Mouse (Mus musculus) midbrain, embryonic 13.5 days (tissue): ENCODE results near the gene Olfr45. TPM values are rescaled to one million over a fixed set of nuclear protein-coding genes. Genes with fewer than 3 reads are reported as not detected.
"Not testable (repeated sequence)": the region's sequence is repeated elsewhere in the genome, so short reads cannot be mapped to it uniquely, and the experiment has no call there.

Source experiments
- ATAC-seq: fragments of 200-750 bp; cut with Nextera tagmentation; 2 replicates; pipeline ENCODE4 v1.8.0; 2017; ENCODE audit warnings: mild to moderate bottlenecking, moderate TSS enrichment, moderate library complexity
- H3K27ac ChIP-seq: fragments of 300-500 bp; sonication (generic); 2 replicates; pipeline ENCODE4 v1.5.1; 2015; ENCODE audit warnings: inconsistent platforms, mild to moderate bottlenecking, moderate library complexity
- H3K27me3 ChIP-seq: fragments of 300-500 bp; sonication (generic); 2 replicates; pipeline ENCODE4 v1.6.1; 2015; ENCODE audit warnings: mild to moderate bottlenecking, inconsistent platforms
- H3K36me3 ChIP-seq: fragments of 300-500 bp; sonication (generic); 2 replicates; pipeline ENCODE4 v1.6.1; 2015; ENCODE audit warnings: mild to moderate bottlenecking, inconsistent platforms
- H3K4me1 ChIP-seq: fragments of 300-500 bp; sonication (generic); replicated peaks from 2 replicates; pipeline ENCODE4 v1.6.1; 2015; ENCODE audit warnings: inconsistent platforms
- H3K4me2 ChIP-seq: fragments of 300-500 bp; sonication (generic); replicated peaks from 2 replicates; pipeline ENCODE4 v1.6.1; 2015; ENCODE audit warnings: moderate library complexity, mild to moderate bottlenecking, inconsistent platforms
- H3K4me3 ChIP-seq: fragments of 300-500 bp; sonication (generic); replicated peaks from 2 replicates; pipeline ENCODE4 v1.5.1; 2015; ENCODE audit warnings: mild to moderate bottlenecking, inconsistent platforms
- H3K9ac ChIP-seq: fragments of 300-500 bp; sonication (generic); replicated peaks from 2 replicates; pipeline ENCODE4 v1.6.1; 2015; ENCODE audit warnings: mild to moderate bottlenecking, inconsistent platforms
- H3K9me3 ChIP-seq: fragments of 300-500 bp; sonication (generic); 2 replicates; pipeline ENCODE4 v1.6.1; 2016; ENCODE audit warnings: mild to moderate bottlenecking, inconsistent platforms
- WGBS: fragments of 180-500 bp; shearing (Covaris S2); methylation state at CpG from one replicate; pipeline ENCODE4 v1.1.7; 2015; 5-methylcytosine and 5-hydroxymethylcytosine counted together
- polyA plus RNA-seq: library from polyadenylated mRNA; unstranded; fragments of >200 nt; fragmentation: Nextera tagmentation; extraction: Ambion mirVana; gene quantifications from 2 replicates; pipeline ENCODE4 v1.2.1, GENCODE M21; 2015

The Olfr45 gene
- not detected in 2 replicates for polyA plus RNA-seq

DNA sequence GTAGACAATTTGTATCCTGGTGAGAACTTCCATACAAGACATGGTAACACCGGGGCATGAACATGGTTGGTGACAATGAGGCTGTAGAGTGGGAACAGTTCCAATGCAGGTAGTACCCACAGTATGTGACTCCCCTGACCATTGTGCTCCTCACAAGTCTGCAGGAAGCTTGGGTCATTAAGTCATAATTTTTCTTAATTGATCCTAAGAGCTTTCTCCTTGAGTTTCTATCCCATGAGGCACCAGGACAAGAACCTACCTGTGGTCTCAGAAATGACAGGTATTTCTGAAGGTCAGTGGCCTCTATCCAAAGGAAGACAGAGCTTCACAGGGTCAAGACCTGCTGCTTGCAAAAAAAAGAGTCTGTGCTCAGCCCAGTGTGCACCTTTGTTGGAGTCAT is at the start of gene Olfr45:
Gene Olfr45, plus strand, starts transcription at position 301 of the 400 bp plus-strand sequence.
- no peak within 1 kb of the TSS for H3K4me2 ChIP-seq
- WGBS, result 94% methylated on average over 1 of the region's 1 CpGs
- no peaks in the 10 kb centered on the region for H3K27me3 ChIP-seq
- H3K4me3 ChIP-seq, result no peak within 1 kb of the TSS
- ATAC-seq, result no peak
- no peak within 1 kb of the TSS for H3K27ac ChIP-seq
- no peak within 1 kb of the TSS for H3K9ac ChIP-seq
- H3K9me3 ChIP-seq, result peaks cover 5% of the 10 kb centered on the region; the same call in 1 of the 2 replicates
- no peaks in the 10 kb centered on the region for H3K4me1 ChIP-seq
- H3K36me3 ChIP-seq, result no peaks in the 10 kb centered on the region

GRCm38 (mm10) chr7:140646152-140646551 is 35.6 kb upstream of the Olfr45 start, which contains the start of gene Olfr53:
Olfr53 (plus strand) TSS chr7:140646452.
- Histone ChIP-seq H3K4me2 (no peak within 1 kb of the TSS), H3K4me1 (no peaks in the 10 kb centered on the region), H3K36me3 (no peaks in the 10 kb centered on the region), H3K9ac (no peak within 1 kb of the TSS), H3K4me3 (no peak within 1 kb of the TSS), H3K27me3 (no peaks in the 10 kb centered on the region), H3K9me3 (no peaks in the 10 kb centered on the region), H3K27ac (no peak within 1 kb of the TSS)
- 84% methylated on average over 1 of the region's 1 CpGs for WGBS
- ATAC-seq, result no peak

DNA sequence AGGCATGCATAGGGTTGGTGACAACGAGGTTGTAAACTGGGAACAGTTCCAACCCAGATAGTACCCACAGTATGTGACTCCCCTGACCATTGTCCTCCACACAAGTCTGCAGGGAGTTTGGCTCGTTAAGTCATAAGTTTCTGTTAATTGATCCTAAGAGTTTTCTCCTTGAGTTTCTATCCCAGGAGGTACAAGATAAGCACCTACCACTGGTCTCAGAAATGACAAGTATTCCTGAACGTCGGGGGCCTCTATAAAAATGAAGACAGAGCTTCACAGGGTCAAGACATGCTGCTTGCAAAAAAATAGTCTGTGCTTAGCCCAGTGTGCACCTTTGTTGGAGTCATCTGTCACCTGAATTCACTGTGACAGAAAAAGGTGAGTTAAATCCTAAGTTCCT is 22.1 kb upstream of the Olfr45 start, which contains the start of gene Olfr539:
Gene Olfr539, plus strand, starts transcription at position 301 of the 400 bp plus-strand sequence.
- 78% methylated on average over 4 of the region's 4 CpGs for WGBS

DNA sequence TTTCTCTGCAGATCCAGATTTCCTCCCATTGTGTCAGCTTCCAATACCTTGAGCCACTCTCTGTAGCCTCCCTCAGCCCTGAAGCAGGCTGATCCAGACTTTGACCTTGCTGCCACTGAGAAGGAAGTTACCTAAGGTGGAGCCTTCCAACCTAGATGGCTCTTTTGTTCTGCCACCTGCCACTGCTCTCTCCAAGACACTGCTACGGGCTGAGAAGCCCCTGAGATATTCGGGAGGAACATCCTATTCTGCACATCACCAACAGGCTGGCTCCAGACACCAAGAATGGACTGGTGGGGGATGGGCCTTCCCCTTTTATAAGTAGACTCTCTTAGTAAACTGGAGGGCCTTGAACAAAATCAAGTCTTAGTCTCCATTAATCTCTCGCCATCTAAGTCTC is 11.1 kb upstream of the Olfr45 start:
- not testable (repeated sequence) for H3K4me3 ChIP-seq, H3K9me3 ChIP-seq, H3K4me1 ChIP-seq, H3K27ac ChIP-seq, H3K27me3 ChIP-seq, ATAC-seq, H3K9ac ChIP-seq, H3K36me3 ChIP-seq, H3K4me2 ChIP-seq
- 87% methylated on average over 3 of the region's 3 CpGs for WGBS

More for the DNA sequence above, 22.1 kb upstream of the Olfr45 start, which contains the start of gene Olfr539:
- Histone ChIP-seq H3K27ac (no peak within 1 kb of the TSS), H3K9me3 (no peaks in the 10 kb centered on the region), H3K4me3 (no peak within 1 kb of the TSS), H3K9ac (no peak within 1 kb of the TSS), H3K4me1 (no peaks in the 10 kb centered on the region), H3K36me3 (no peaks in the 10 kb centered on the region), H3K4me2 (no peak within 1 kb of the TSS), H3K27me3 (no peaks in the 10 kb centered on the region)
- ATAC-seq, result no peak

DNA sequence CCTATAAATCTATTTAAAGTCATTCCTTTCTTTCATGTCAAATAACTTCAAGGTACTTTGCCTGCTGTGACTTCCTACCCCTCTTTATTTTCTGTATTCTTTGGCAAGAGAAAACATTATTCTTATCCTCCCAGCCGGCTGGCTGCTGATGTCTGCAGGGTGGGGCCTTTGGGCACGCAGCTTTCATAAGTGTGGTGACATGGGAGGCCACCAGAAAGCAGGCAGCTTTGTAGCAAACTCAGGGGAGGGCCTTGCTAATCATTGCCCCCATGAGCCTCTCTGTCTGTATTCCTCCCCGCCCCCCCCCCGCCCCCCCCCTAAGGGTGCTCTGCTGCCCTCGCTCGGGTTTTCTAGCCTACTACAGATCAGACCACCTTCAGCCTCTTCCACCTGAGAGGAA is 5.9 kb upstream of the Olfr45 start:
- peaks cover 5% of the 10 kb centered on the region; the same call in 1 of the 2 replicates for H3K4me1 ChIP-seq
- 2% methylated on average over 4 of the region's 6 CpGs for WGBS
- no peaks in the 10 kb centered on the region for H3K36me3 ChIP-seq
- H3K4me3 ChIP-seq, result peak overlapping the region; percentile 20; the same call in 1 of the 2 replicates
- H3K27me3 ChIP-seq, result no peaks in the 10 kb centered on the region
- H3K9ac ChIP-seq, result no peak overlapping the region
- H3K27ac ChIP-seq, result no peak overlapping the region
- peaks cover 14% of the 10 kb centered on the region for H3K9me3 ChIP-seq
- ATAC-seq, result no peak
- peak overlapping the region; percentile 44 for H3K4me2 ChIP-seq

GRCm38 (mm10) chr7:140679591-140679990 is 2.2 kb upstream of the Olfr45 start:
- not testable (repeated sequence) for H3K4me3 ChIP-seq, ATAC-seq, H3K4me2 ChIP-seq, H3K4me1 ChIP-seq, H3K9ac ChIP-seq, H3K9me3 ChIP-seq, H3K27ac ChIP-seq, H3K36me3 ChIP-seq, H3K27me3 ChIP-seq
- WGBS, result 70% methylated on average over 4 of the region's 4 CpGs

DNA sequence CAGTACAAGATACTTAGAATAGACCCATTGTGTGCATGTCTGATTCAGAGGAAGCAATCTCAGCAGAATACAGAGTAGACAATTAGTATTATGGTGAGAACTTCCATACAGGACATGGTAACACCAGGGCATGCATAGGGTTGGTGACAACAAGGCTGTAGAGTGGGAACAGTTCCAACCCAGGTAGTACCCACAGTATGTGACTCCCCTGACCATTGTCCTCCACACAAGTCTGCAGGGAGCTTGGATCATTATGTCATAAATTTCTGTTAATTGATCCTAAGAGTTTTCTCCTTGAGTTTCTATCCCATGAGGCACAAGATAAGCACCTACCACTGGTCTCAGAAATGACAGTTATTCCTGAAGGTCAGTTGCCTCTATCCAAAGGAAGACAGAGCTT is 15.2 kb downstream of the Olfr45 start, which contains the start of gene Olfr541:
Gene Olfr541, plus strand, starts transcription at position 301 of the 400 bp plus-strand sequence.
- H3K4me1 ChIP-seq, result no peaks in the 10 kb centered on the region
- no peak for ATAC-seq

GRCm38 (mm10) chr7:140706348-140706747 is 24.6 kb downstream of the Olfr45 start:
- H3K4me1 ChIP-seq, result no peaks in the 10 kb centered on the region; the same call in 1 of the 2 replicates
- no peak overlapping the region for H3K4me2 ChIP-seq
- no peaks in the 10 kb centered on the region for H3K36me3 ChIP-seq
- no peak overlapping the region for H3K4me3 ChIP-seq
- WGBS, result 25% methylated on average over 2 of the region's 2 CpGs
- ATAC-seq, result no peak
- no peaks in the 10 kb centered on the region for H3K27me3 ChIP-seq
- H3K9me3 ChIP-seq, result no peaks in the 10 kb centered on the region
- no peak overlapping the region for H3K9ac ChIP-seq
- no peak overlapping the region for H3K27ac ChIP-seq

More for the DNA sequence above, 15.2 kb downstream of the Olfr45 start, which contains the start of gene Olfr541:
- Histone ChIP-seq H3K4me3 (no peak within 1 kb of the TSS), H3K9me3 (no peaks in the 10 kb centered on the region), H3K4me2 (no peak within 1 kb of the TSS), H3K27me3 (no peaks in the 10 kb centered on the region), H3K27ac (no peak within 1 kb of the TSS), H3K36me3 (no peaks in the 10 kb centered on the region), H3K9ac (no peak within 1 kb of the TSS)

DNA sequence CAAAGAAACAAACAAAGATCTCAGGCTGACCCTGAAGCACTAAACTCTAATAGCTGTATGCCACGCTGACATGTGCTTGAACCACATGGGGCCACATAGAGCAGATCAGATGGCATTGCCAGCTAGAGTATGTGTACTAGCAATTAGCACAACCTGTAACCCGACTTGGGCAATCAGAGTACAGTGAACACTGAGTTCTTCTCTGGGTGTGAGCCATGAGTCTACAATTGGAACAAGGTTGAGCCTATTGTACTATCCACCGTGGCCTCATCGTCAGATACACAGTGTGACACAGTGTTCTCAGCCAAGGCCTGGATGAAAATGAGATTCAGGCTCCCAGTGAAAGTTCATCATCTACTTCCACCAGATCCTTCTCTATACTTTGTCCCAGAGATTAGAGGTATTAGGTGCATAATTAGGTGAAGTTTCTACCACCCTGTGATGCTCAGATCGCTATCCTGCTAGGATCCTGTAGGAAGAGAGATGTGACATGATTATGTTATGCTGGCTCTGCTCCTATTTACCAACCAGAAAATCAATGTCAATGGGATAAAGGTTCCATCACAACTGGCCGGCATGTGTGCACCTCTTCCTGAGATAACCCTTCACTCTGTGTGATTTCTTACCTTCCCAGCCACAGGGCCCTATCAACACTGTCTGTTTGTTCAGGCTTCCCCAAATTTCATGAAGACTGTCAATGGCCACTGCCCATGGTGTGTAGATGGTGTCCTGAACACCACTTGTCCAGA is 26.0 kb downstream of the Olfr45 start:
- no peak for ATAC-seq
- Histone ChIP-seq H3K4me1 (no peaks in the 10 kb centered on the region; the same call in 1 of the 2 replicates), H3K36me3 (no peaks in the 10 kb centered on the region), H3K27ac (no peak overlapping the region), H3K9ac (no peak overlapping the region), H3K9me3 (no peaks in the 10 kb centered on the region), H3K4me2 (no peak overlapping the region), H3K4me3 (no peak overlapping the region), H3K27me3 (no peaks in the 10 kb centered on the region)
- 87% methylated on average over 6 of the region's 6 CpGs for WGBS

DNA sequence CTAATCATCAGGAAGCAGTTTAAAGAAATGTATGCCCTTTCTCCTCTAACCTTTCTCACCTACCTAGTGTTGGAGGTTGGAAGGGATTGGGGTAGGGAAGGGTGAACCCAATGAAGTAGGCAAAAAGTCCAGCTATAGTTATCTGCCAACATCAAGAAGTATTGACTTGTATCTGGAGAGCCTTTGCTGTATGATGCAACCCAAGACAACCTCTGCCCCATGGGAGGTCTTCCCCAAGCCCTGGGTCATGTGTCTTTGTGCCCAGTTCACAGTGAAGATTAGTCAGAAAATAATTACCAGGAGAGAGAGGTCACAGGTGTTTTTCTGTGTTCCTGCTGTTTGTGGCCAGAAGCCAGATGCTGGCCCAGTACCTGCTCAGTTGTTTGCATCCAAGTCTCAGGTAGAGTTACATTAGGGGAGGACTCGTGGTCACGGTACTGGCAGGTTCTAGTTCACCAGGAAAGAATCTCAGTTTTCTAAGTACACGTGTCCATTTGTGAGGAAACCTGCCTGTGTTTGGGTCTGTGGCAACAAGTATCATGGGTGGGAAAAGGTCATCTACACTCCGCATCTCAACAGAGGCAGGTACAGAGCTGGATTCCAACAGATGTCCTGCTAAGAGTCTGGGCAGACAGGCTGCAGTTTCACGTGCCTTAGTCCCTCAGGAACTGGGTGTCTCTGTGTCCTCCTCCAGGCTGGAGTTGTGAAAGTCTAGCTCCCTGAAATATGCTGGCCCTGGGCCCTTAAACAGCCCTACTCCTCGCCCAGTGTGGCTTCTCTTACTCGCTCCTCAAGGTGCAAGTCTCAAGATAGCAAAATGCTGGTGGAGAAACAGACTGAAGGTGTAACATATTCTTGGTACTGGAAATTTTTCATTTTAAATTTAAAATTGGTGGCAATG is 35.7 kb downstream of the Olfr45 start:
- no peak overlapping the region for H3K4me3 ChIP-seq
- no peak overlapping the region for H3K4me2 ChIP-seq
- ATAC-seq, result no peak
- H3K27ac ChIP-seq, result no peak overlapping the region
- 84% methylated on average over 7 of the region's 7 CpGs for WGBS
- H3K9ac ChIP-seq, result no peak overlapping the region
- H3K27me3 ChIP-seq, result no peaks in the 10 kb centered on the region
- H3K9me3 ChIP-seq, result no peaks in the 10 kb centered on the region
- no peaks in the 10 kb centered on the region for H3K36me3 ChIP-seq
- H3K4me1 ChIP-seq, result no peaks in the 10 kb centered on the region

GRCm38 (mm10) chr7:140721095-140721494 is 39.3 kb downstream of the Olfr45 start:
- H3K4me3 ChIP-seq, result no peak overlapping the region
- H3K27ac ChIP-seq, result no peak overlapping the region
- ATAC-seq, result no peak
- 84% methylated on average over 6 of the region's 6 CpGs for WGBS
- H3K4me2 ChIP-seq, result no peak overlapping the region
- no peaks in the 10 kb centered on the region for H3K27me3 ChIP-seq
- no peaks in the 10 kb centered on the region for H3K36me3 ChIP-seq
- H3K9ac ChIP-seq, result no peak overlapping the region
- H3K4me1 ChIP-seq, result no peaks in the 10 kb centered on the region
- H3K9me3 ChIP-seq, result peaks cover 2% of the 10 kb centered on the region; the same call in 1 of the 2 replicates

GRCm38 (mm10) chr7:140725558-140725957 is 43.8 kb downstream of the Olfr45 start:
- H3K27ac ChIP-seq, result no peak overlapping the region
- H3K4me3 ChIP-seq, result no peak overlapping the region
- no peak overlapping the region for H3K9ac ChIP-seq
- H3K36me3 ChIP-seq, result no peaks in the 10 kb centered on the region
- no peak overlapping the region for H3K4me2 ChIP-seq
- H3K9me3 ChIP-seq, result peaks cover 2% of the 10 kb centered on the region; the same call in 1 of the 2 replicates
- no peaks in the 10 kb centered on the region for H3K4me1 ChIP-seq
- ATAC-seq, result no peak
- H3K27me3 ChIP-seq, result no peaks in the 10 kb centered on the region
